Mouse (Mus musculus): Measurements from ENCODE around the gene Metrnl.

Metrnl gene

DNA sequence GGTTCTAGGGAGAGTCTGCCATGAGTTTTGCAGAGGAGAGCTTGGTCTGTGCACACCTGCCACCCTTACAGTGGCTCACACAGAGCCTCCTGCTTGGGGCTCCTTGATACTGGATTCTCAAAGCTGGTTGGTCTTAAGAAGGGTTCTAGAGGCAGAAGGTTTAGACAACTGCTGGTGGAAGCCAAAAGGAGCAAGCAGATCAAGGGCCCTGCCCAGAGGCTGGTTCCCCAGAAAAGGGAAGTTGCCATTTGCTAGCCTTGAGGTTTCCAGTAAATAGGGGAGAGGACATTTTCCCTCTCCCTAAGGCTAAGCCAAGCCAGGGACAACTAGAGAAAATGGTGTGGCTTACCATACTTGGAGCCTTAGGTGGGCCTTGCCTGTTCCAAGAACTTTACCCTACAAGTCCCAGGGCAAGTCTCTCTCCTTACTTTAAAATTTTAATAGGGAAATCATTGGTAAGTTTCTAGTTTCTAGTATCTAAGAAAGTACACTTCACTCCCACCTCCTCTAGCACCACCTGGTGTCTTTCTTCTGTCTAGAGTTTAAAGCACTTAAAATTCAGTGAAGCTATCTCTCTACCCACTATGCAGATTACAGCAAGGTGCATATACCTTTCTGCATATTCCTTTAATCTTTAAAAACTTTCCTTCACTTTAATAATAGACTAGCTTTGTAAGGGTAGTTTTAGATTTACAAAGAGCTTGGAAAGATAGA lies 42.7 kb downstream of the Metrnl start:
- no peak for TF ChIP-seq GATA4 (IDR thresholded peaks at IDR 0.05; ENCODE audit: insufficient replicate concordance, low read length)

DNA sequence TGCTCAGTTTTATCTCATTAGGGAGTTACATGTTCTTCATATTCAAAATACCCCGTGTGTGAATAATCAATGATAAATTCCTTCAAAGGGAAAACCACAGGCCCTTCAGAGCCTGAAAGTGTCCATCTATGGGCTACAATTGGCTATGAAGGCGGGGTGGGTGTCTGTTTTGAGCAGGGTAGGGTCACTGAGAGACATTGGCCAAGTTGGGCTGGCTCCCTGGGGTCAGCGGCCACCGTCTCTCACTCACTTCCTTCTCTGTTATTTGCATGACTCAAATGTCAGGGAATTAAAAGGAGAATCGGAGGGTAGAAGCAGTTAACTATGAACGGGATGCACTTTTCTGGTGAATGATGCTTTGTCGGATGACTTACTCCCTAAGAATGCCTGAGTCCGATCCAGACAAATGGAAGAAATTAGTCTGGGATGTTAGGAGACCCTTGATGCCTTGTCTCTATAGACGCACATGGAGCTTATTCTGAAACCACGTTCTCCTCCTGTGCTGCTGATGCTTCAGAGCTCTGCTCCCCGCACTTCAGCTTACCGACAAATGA lies 45.7 kb downstream of the Metrnl start:
- TF ChIP-seq GATA4 (IDR thresholded peaks at IDR 0.05; ENCODE audit: insufficient replicate concordance, low read length): no peak

DNA sequence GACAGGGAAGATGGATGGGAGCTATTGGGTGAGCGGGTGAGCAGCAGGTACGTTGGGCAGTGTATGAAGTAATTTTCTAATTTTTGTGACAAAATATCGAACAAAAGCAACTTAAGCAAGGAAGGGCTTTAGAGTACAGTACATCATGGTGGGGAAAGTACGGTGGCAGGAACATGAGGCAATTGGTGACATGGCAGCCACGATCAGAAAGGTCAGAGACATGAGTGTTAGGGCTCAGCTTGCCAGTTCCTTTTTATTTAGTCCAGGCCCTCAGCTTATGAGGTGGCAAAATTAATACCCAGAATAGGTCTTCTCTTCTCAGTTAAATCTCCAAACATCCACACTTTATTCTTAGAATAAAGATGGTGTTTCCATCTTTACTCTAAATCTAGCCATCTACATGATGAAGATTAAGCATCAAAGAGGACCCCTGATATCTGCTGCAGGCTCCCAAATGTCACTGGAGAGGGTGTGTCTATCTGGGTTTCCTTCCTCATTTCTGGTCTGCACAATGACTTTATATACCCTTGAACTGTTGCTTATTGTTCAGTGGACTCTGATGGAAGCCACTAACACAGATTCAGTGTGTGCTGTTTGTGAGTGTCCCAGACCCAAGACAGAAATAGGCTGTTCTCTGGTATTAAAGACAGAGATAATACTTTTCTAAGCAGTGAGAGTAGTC lies 46.8 kb downstream of the Metrnl start:
- no peak for TF ChIP-seq GATA4 (IDR thresholded peaks at IDR 0.05; ENCODE audit: insufficient replicate concordance, low read length)
